Mouse (Mus musculus) cerebellum, adult 11 months (tissue): ENCODE measurements around the gene Selenow.
"Not testable (repeated sequence)": the region's sequence is repeated elsewhere in the genome, so short reads cannot be mapped to it uniquely, and the experiment has no call there.

Source experiments
- DNase-seq: peaks from one replicate; pipeline ENCODE4 v3.0.0; 2022

The Selenow gene

DNA sequence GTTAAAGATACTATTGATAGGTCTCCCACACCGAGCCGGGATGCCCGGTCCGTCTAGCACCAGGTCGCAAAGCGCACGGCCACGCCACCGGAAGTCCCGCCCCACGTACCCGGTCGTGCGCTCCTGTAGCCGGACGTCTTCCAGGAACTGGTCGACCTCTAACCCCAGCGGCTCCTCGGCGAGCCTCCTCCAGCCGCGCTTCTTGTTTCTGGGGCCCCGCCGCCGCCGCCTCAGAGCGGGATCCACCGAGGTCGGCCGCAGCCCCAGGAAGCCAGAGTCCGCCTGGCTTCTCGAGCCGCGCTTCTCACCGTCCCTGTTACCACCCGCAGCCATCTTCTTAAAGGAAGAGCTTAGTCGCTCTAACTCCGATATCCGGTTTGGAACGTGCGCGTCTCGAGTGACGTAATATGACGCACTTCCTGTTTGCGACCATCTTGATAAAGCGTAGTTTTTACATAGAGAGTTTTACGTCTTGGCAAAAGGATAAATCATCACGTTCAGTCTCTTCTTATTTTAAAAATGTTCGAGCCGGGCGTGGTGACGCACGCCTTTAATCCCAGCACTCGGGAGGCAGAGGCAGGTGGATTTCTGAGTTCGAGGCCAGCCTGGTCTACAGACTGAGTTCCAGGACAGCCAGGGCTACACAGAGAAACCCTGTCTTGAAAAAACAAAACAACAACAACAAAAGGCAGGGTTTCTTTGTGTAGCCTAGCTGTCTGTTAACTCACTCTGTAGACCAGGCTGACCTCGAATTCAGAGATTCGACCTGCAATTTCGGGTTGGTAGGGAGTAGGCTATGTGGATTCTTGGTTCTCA lies 23.7 kb upstream of the Selenow start, which contains the start of gene Nop53:
Gene Nop53 (minus strand): TSS at position 354 of the 816 bp plus-strand sequence.
- DNase-seq, result peak; percentile 93

DNA sequence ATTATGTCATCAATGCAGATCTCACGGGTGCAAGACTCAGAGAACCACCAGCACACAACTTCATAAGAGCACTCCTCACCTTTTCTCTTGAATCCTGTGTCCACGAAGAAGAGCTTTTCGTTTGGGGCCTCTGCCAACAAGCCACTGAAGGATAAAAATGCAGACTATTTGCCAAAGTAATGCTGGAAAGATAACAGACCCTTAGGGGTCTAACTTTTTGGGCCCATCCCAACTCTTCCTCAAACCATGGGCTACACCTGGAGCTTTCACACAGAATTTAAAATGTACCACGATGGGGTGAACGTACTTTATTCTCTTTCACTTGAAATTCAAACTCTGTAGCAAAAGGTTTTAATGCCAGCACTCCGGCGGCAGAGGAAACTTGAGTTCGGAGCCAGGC lies 23.0 kb upstream of the Selenow start:
- peak; percentile 40 for DNase-seq

GRCm38 (mm10) chr7:15944311-15944710 lies 22.1 kb upstream of the Selenow start:
- no peak for DNase-seq

DNA sequence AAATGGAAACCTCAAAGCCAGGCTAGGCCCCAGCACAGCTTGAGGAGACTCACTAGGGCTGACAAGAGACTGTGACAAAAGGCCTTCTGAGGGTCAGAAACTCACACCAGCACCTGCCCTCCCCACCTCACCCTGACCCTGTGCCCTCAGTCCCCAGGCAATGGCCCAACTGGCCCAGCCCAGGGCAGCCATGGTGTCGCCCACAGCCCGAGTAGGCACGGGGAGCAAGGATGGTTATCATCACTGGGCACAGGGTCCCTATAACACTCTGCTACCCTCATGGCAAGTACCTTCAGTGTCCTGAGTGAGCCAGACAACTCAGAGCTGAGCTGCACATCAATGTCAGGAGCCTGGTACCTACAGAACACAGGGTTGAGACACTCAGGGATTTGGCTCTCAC lies 16.4 kb upstream of the Selenow start:
- DNase-seq, result no peak

- no peak for DNase-seq
These were observed 15.3 kb upstream of the Selenow start for GRCm38 (mm10) chr7:15937491-15937890.

DNA sequence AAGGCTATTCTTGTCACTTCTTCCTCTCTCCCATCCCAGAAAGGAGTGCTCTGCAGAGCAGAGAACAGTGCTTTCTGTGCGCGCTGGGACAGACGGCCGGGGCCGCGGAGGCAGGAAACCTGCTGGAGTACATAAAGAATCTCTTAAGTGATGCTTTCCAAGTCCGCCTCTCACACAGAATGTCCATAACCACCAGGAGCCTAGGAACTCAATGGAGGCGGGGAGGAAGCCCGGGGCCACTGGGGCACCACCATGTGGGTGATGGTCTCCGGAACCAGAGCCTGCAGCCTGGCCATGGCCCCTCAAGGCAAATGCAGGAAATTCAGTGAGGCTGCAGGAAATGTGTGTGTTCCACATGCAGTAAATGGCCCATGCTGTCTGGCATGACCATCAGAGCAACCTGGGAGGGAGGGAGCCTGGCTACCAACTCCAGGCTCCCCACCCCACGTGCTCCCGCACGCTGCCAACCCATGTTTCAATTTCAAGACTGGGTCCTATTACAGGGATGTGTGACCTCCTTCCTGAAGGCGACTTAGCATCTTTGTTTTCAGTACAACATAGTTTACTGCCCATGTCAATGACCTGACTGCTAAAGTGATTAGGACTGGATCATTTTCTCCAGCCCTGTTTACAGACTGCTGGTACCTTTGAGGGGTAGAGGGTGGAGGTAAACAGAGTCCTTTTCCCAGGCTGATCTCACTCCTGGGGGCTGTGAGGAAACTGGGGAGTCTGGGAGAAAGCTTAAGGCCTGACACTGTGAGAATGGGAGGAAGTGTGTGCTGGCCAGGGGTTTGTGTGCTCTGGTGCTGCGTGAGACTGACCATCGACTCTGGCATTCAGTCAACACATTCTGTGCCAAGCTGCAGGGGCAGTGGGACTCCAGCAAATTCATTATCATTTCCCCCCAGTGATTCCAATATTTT lies 11.5 kb upstream of the Selenow start:
- no peak for DNase-seq

- no peak for DNase-seq
These were observed 9.4 kb upstream of the Selenow start for GRCm38 (mm10) chr7:15931635-15932034.

DNA sequence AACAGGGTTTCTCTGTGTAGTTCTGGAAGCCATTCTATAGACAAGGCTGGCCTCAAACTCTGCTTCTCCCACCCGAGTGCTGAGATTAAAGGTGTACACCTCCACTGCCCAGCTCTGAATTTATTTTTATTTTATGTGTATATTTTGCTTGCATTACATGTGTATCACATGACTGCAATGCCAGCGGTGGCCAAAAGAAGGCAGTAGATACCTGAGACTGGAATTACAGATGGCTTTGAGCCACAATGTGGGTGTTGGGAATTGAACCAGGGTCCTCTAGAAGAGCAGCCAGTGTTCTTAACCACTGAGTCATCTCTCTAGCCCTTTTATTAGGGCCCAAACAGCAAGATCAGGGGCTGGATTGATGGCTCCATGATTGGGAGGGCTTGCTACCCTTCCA lies 8.3 kb upstream of the Selenow start:
- DNase-seq, result no peak

DNA sequence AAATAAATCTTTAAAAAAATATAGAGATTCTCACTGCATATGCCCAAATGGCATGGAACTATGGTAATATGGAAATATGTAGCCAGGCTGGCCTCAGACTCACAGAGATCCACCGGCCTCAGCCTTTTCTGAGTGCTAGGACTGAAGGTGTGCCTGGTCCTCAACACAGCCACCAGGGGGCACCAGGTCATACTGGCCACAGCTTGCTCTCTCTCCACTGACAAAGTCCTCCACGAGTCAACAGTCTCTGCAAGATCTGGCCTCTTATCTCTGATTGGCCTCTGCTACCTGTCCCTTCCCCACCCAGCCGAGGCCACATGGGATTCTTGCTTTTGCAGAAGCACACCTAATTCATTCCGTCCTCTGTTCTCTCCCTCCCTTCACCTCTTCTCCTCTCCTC lies 7.7 kb upstream of the Selenow start:
- no peak for DNase-seq

GRCm38 (mm10) chr7:15921796-15922195 lies 406 bp downstream of the Selenow start:
- no peak for DNase-seq

DNA sequence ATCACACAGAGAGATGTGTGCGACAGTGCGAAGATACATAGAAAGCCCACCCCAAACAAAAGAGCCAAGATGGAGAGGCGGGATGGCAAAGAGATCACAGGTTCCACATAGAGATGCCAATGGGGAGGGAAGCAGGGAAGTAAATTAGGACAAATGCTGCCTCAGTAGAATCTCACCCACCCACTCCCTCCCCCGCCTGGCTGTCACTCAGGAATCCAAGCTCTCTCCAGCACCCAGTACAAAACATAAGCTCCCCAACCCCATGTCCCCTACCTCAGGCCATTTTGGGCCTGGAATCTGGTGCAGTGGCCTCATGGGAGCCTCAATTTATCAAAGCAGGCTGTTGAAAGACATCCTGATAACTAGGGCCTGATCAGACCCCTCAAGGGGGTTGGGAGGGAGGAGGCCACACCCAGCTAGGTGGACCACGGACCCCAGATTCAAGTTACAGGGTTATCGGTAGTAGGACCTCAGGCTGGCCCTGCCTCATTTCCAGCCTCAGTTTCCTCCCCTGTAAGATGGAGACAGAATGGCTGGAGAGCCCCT lies 1.5 kb downstream of the Selenow start:
- no peak for DNase-seq

- no peak for DNase-seq
These were observed 2.3 kb downstream of the Selenow start for GRCm38 (mm10) chr7:15919947-15920346.

DNA sequence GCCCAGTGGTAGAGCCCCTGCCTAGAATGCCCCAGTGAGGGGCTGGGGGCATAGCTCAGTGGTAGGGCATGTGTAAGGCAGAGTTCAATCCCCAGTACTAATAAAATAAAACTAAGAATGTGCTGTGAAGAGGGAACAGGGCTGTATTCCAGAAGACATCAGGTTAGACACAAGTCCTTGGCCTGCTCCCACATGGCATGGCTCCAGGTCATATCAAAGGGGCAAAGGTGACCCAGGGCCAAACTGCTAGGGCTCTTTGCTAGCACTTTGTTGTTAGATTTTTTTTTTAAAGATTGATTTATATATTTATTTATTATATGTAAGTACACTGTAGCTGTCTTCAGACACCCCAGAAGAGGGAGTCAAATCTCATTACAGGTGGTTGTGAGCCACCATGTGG lies 3.8 kb downstream of the Selenow start:
- DNase-seq, result no peak

- no peak for DNase-seq
These were observed 5.2 kb downstream of the Selenow start for GRCm38 (mm10) chr7:15916996-15917395.

GRCm38 (mm10) chr7:15916134-15916723 lies 6.0 kb downstream of the Selenow start:
- DNase-seq, result no peak

DNA sequence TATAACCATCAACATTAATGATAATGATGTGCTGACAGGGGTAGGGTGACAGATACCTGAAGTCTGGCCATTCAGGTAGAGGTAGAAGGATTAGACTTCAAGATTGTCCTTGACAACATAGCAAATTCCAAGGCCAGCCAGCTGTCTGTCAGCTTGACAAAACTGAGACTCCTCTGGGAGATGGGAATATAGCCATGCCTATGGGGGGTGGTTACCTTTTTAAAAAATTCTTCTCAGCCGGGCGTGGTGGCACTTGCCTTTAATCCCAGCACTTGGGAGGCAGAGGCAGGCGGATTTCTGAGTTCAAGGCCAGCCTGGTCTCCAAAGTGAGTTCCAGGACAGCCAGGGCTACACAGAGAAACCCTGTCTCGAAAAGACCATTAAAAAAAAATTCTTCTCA lies 6.5 kb downstream of the Selenow start:
- not testable (repeated sequence) for DNase-seq

DNA sequence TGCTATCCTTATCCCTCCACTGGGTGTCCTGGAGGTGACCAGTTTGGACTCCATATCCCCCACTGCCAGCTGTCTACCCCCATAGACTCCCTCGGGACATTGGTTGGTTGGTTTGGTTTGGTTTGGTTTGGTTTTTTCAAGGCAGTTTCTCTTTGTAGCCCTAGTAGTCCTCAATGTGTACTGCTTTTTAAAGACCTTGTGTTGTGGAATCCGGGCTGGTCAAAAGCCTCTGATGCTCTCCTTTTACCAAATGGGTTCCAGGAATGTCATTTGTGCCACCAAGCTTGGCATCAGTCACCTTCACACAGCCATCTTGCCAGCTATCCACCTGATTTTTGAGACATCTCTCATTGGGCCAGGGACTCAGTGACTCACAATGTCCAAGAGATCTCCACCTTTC lies 7.5 kb downstream of the Selenow start:
- no peak for DNase-seq

DNA sequence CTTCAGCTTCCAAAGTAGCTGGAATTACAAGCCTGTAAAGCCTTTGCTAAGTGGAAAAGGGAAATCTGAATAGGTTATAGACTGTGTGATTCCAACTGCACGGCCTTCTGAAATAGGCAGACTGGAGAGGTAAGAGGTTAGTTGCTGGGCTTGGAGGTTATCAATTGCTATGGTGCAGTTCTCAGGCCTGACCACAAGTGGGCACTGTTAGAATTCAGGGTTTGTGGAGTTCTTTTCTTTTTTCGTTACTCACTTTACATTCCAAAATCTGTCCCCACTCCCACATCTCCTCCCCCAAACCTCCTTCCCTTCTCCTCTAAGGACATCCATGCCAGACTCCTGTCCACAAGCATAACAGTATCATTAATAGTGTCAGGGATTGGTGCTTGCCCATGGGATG lies 8.0 kb downstream of the Selenow start:
- no peak for DNase-seq

DNA sequence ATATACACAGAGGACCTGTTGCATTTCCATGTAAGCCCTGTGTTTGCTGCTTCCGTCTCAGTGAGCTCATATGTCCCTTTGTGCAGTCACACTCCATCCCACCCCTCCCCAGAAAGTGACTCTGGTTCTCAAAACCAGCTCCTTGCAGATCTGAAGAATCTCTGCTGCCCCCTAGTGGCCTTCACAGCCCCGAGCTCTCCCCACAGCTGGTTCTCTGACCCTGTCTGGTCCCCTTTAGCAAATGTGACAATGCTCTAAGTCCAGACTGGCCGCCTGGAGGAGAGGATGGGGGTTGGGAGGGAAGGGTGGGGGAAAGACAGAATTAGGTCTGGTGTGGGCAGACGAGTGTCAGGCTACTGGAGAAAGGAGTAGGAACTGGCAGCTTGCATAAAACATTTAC lies 10.0 kb downstream of the Selenow start:
- DNase-seq, result no peak

DNA sequence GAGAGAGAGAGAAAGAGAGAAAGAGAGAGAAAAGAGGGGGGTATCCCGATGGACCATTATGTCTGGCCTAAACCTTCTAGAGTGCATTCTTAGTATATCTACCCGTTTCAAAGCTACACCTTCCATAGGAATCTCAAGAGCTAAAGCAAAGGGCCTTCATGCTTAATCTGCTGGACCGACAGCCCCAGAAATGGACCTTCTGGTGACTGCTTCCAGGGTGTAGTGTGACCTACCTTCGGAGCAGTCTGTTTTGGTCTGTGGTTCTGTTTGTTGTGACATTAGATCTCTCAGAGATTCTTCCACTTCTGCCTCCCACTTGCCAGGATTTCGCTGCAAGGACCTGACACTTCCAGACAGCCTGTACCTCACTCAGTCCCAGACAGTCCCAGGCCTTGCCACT lies 11.7 kb downstream of the Selenow start:
- DNase-seq, result no peak

GRCm38 (mm10) chr7:15907971-15908590 lies 14.1 kb downstream of the Selenow start:
- no peak for DNase-seq

DNA sequence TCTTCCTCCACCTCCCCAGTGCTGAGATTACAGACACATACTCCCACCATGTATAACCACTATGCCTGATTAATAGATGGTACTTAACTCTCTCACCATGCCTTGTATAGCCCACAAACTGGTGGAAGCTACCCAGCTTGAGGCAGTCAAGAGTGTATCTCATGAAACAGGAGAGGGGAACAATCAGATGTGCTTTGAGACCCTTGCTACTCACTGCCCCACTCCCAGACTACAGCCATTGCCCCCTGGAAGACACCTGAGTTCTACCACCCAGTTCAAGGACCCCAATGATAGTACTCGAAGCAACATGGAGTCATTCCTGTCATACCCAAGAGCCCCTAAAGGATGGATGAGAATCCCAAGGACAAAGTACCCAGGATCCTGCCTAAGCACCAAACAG lies 15.6 kb downstream of the Selenow start:
- no peak for DNase-seq

DNA sequence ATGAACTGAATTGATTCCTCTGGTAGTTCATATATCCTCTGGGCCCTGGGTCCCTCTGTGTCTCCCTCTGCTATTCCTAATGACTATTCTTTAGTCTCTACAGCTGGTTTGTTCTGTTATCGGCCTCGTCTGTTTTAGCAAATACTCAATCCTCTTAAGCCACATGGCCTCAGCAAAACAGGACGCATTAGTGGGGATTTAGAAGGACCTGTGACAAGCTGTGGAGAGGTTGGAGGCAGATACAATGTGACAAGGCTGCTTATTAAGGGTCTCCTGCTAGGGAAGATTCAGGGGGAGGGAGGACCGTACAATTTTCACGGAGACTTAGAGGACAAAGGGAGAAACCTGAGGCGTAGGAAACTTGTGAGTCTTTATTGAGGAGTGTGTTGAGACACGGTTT lies 16.3 kb downstream of the Selenow start:
- DNase-seq, result no peak
